Mouse (Mus musculus) kidney, postnatal 0 days (tissue): ENCODE measurements at regions not wholly inside any gene's neighbourhood (a gene's known extent, or its start where the extent isn't known, plus 50 kb on each side); places are given as distances from the start of the nearest gene placed in this dataset.

Experiments used
- ATAC-seq: fragments of 200-750 bp; cut with Nextera tagmentation; replicated peaks from 2 replicates; pipeline ENCODE4 v1.8.0; 2017; ENCODE audit warnings: low read depth, moderate number of reproducible peaks, moderate TSS enrichment, moderate library complexity; ENCODE audit not compliant: low FRiP score
- DNase-seq: peaks from one replicate; pipeline ENCODE4 v3.0.0-alpha.2; 2016; ENCODE audit warnings: low spot score
- H3K27ac ChIP-seq: fragments of 300-500 bp; sonication (generic); 2 replicates; pipeline ENCODE4 v1.5.1; 2014; ENCODE audit warnings: mild to moderate bottlenecking
- H3K27me3 ChIP-seq: fragments of 300-500 bp; sonication (generic); 2 replicates; pipeline ENCODE4 v1.6.1; 2014; ENCODE audit warnings: low read length, mixed read lengths; ENCODE audit not compliant: insufficient read depth
- H3K36me3 ChIP-seq: fragments of 300-500 bp; sonication (generic); 2 replicates; pipeline ENCODE4 v1.6.1; 2014; ENCODE audit warnings: low read length, mixed read lengths; ENCODE audit not compliant: insufficient read depth
- H3K4me1 ChIP-seq: fragments of 300-500 bp; sonication (generic); replicated peaks from 2 replicates; pipeline ENCODE4 v1.6.1; 2014; ENCODE audit warnings: antibody characterized with exemption, low read length, mixed read lengths; ENCODE audit not compliant: insufficient read depth
- H3K4me2 ChIP-seq: fragments of 300-500 bp; sonication (generic); 2 replicates; pipeline ENCODE4 v1.6.1; 2014; ENCODE audit warnings: mild to moderate bottlenecking, low read length, moderate library complexity, mixed read lengths
- H3K4me3 ChIP-seq: fragments of 300-500 bp; sonication (generic); replicated peaks from 2 replicates; pipeline ENCODE4 v1.5.1; 2014; ENCODE audit warnings: low read depth, low read length
- H3K9ac ChIP-seq: fragments of 300-500 bp; sonication (generic); 2 replicates; pipeline ENCODE4 v1.6.1; 2014; ENCODE audit warnings: low read depth, low read length
- H3K9me3 ChIP-seq: fragments of 300-500 bp; sonication (generic); replicated peaks from 2 replicates; pipeline ENCODE4 v1.6.1; 2016; ENCODE audit warnings: low read length, inconsistent platforms, mixed read lengths
- CTCF ChIP-seq: IDR thresholded peaks from 2 replicates; pipeline ENCODE4 v1.5.1; 2016; ENCODE audit warnings: antibody characterized with exemption, low read depth, mild to moderate bottlenecking, moderate library complexity
- WGBS: fragments of 180-500 bp; shearing (Covaris S2); extraction: QIAGEN DNeasy Blood & Tissue Kit; methylation state at CpG from one replicate; pipeline ENCODE4 v1.1.7; 2014; 5-methylcytosine and 5-hydroxymethylcytosine counted together

- Histone ChIP-seq H3K4me1 (no peaks in the 10 kb centered on the region), H3K4me3 (no peak overlapping the region), H3K9ac (no peak overlapping the region), H3K4me2 (no peak overlapping the region), H3K27ac (no peak overlapping the region), H3K36me3 (no peaks in the 10 kb centered on the region), H3K27me3 (no peaks in the 10 kb centered on the region), H3K9me3 (no peaks in the 10 kb centered on the region)
- 85% methylated on average over 10 of the region's 10 CpGs for WGBS
- ATAC-seq (no peak), DNase-seq (no peak)
- no peak for TF ChIP-seq CTCF
Observed at GRCm38 (mm10) chr13:19474041-19474440, 78.4 kb upstream of the Stard3nl start.

DNA sequence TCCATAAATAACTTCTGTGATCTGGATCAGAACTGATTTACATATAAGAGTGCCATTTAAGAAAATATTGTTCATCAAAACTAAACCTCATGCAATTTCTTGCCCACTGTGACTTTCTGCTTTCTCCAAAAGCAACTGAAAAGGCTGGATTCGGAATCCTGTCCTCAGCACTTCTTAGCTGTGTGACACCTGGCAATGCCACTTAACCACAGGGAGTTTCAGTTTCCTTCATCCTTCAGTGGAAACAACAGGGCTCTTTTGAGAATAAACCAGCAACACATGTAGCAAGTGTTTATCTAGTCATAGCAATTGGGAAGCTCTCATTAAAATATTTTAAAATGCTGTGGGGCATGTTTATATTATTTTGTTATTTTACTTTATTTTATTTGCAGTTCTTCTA, 75.1 kb upstream of the Stard3nl start:
- Histone ChIP-seq H3K4me3 (no peak overlapping the region), H3K4me2 (no peak overlapping the region), H3K36me3 (no peaks in the 10 kb centered on the region), H3K9me3 (no peaks in the 10 kb centered on the region), H3K27me3 (no peaks in the 10 kb centered on the region), H3K27ac (no peak overlapping the region), H3K4me1 (no peaks in the 10 kb centered on the region), H3K9ac (no peak overlapping the region)
- no peak for TF ChIP-seq CTCF
- no peak for DNase-seq
- 94% methylated on average over 1 of the region's 1 CpGs for WGBS
- no peak for ATAC-seq

- ATAC-seq: peak; percentile 52; the same call in 1 of the 2 replicates
Observed at GRCm38 (mm10) chr13:19466722-19467384, 71.3 kb upstream of the Stard3nl start.

DNA sequence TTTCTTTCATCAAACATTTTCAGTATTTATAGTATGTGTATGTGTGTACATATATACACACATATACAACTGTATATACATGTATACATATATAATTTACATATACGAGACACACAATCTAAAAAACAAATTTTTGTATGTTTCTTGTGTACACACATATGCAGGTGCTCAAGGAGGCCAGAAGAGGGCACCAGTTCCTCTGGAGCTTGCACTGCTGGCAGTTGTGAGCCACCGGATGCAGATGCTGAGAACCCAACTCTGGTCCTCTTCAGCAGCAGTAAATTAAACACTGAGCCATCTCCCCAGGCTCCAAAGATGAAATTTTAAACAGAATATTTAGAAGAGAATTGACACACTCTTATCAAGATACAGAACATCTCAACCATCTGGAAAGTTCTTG, 67.4 kb upstream of the Stard3nl start:
- H3K9me3 ChIP-seq: no peaks in the 10 kb centered on the region
- ATAC-seq: no peak
- no peaks in the 10 kb centered on the region for H3K4me1 ChIP-seq
- H3K27me3 ChIP-seq: no peaks in the 10 kb centered on the region
- no peak overlapping the region for H3K27ac ChIP-seq
- H3K36me3 ChIP-seq: no peaks in the 10 kb centered on the region
- no peak overlapping the region for H3K4me2 ChIP-seq
- no peak for TF ChIP-seq CTCF
- 100% methylated on average over 2 of the region's 2 CpGs for WGBS
- no peak overlapping the region for H3K4me3 ChIP-seq
- DNase-seq: no peak
- no peak overlapping the region for H3K9ac ChIP-seq

More at GRCm38 (mm10) chr13:19466722-19467384, 71.3 kb upstream of the Stard3nl start:
- no peak overlapping the region for H3K27ac ChIP-seq
- DNase-seq: peak; percentile 89
- H3K36me3 ChIP-seq: no peaks in the 10 kb centered on the region
- H3K9ac ChIP-seq: no peak overlapping the region
- H3K4me3 ChIP-seq: no peak overlapping the region
- no peak for TF ChIP-seq CTCF
- H3K9me3 ChIP-seq: no peaks in the 10 kb centered on the region
- 23% methylated on average over 5 of the region's 5 CpGs for WGBS
- H3K4me1 ChIP-seq: no peaks in the 10 kb centered on the region
- H3K27me3 ChIP-seq: no peaks in the 10 kb centered on the region
- H3K4me2 ChIP-seq: no peak overlapping the region

GRCm38 (mm10) chr13:19449387-19449786, 53.8 kb upstream of the Stard3nl start:
- H3K9ac ChIP-seq: no peak overlapping the region
- 71% methylated on average over 3 of the region's 3 CpGs for WGBS
- no peaks in the 10 kb centered on the region for H3K27me3 ChIP-seq
- no peak overlapping the region for H3K4me3 ChIP-seq
- H3K4me2 ChIP-seq: no peak overlapping the region
- H3K9me3 ChIP-seq: no peaks in the 10 kb centered on the region
- no peak for TF ChIP-seq CTCF
- no peaks in the 10 kb centered on the region for H3K4me1 ChIP-seq
- H3K27ac ChIP-seq: no peak overlapping the region
- H3K36me3 ChIP-seq: no peaks in the 10 kb centered on the region
- ATAC-seq (no peak), DNase-seq (no peak)
